Mouse (Mus musculus): ENCODE data around the gene Gpr84. TPM values are rescaled to one million over a fixed set of nuclear protein-coding genes. Genes with fewer than 3 reads are reported as not detected.

The Gpr84 gene
- polyA plus RNA-seq, 1 experiment: 0.13 TPM

DNA sequence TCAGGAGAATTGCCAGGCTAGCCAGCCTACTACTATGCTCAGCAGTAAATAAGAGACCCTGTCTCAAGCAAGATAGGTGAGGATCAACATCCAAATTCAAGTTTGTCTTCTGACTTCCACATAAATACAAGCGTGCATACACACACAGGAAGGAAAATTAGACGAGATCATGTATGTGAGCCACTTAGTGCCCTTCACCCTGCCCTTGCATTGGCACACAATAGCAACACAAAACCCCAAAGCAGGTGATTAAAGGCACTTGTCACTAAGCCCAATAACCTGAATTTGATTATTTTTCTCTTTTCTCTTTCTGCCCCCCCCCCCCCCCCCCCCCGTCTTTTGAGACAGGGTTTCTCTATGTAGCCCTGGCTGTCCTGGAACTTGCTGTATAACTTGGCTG lies 32.6 kb upstream of the Gpr84 start:
- DNase-seq: no peak
- H3K36me3 ChIP-seq (ENCODE audit: control insufficient read depth, insufficient read depth, low read length): no peaks in the 10 kb centered on the region
- 77% methylated on average over 3 of the region's 3 CpGs for WGBS
- no peaks in the 10 kb centered on the region; the same call in 1 of the 2 replicates for H3K27me3 ChIP-seq (replicated peaks; ENCODE audit: control insufficient read depth, insufficient read depth, low read length)
- TF ChIP-seq CTCF (conservative IDR thresholded peaks at IDR 0.05; ENCODE audit: insufficient read depth, insufficient read length, low read depth, low read length): no peak
- TF ChIP-seq POLR2A (IDR thresholded peaks at IDR 0.05; ENCODE audit: low read depth, low read length): no peak
- peaks cover 2% of the 10 kb centered on the region; the same call in 1 of the 2 replicates for H3K4me1 ChIP-seq (ENCODE audit: control insufficient read depth, insufficient read depth, low read length)
- H3K4me3 ChIP-seq (ENCODE audit: insufficient read depth, low read depth, low read length): no peak overlapping the region
- H3K27ac ChIP-seq (ENCODE audit: insufficient read depth, low read depth, low read length): no peak overlapping the region

DNA sequence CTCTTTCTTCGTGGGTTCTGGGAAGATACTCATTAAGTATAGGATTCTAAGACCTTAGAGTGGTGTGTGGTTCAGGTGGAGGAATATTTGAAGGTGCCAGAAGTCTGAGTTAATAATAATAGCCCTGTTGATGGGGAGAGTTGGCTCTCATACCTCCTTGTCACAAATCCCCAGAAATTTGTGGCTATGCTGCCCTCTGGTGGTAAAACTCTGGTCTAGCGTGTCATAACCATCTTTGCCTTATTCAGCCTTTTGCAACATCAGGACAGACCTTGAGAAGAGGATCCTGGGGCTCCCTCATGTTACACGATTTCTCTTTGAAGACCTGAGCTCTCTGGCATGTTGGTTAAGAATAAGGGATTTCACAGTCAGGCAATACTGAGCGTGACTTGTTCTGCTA lies 32.0 kb upstream of the Gpr84 start:
- Histone ChIP-seq H3K27me3 (replicated peaks; ENCODE audit: control insufficient read depth, insufficient read depth, low read length) (no peaks in the 10 kb centered on the region; the same call in 1 of the 2 replicates), H3K27ac (ENCODE audit: insufficient read depth, low read depth, low read length) (no peak overlapping the region), H3K4me3 (ENCODE audit: insufficient read depth, low read depth, low read length) (no peak overlapping the region), H3K36me3 (ENCODE audit: control insufficient read depth, insufficient read depth, low read length) (no peaks in the 10 kb centered on the region), H3K4me1 (ENCODE audit: control insufficient read depth, insufficient read depth, low read length) (peaks cover 2% of the 10 kb centered on the region; the same call in 1 of the 2 replicates)
- WGBS: 22% methylated on average over 4 of the region's 4 CpGs
- DNase-seq: peak; percentile 79
- no peak for TF ChIP-seq POLR2A (IDR thresholded peaks at IDR 0.05; ENCODE audit: low read depth, low read length)
- peak; percentile 70 for TF ChIP-seq CTCF (conservative IDR thresholded peaks at IDR 0.05; ENCODE audit: insufficient read depth, insufficient read length, low read depth, low read length)

DNA sequence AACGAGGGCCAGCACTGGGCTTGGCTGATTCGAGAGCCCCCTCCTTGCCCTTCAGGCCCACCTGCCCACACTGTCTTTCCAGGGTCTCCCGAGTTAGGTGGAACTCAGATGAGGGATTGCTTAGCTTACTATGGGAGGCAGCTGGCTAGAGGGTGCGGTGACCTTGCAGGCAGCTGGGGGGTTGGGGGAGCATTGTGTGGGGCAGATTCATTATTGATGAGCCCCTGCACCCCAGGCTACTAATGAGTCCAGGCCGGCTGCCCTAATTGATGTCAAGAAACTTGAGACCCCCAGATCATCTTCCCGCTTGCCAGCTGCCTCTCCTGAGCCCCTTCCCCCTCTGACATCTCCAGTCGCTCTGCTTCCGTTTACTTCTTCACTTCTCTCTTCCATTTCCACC lies 31.1 kb upstream of the Gpr84 start:
- WGBS: 59% methylated on average over 8 of the region's 8 CpGs
- Histone ChIP-seq H3K27ac (ENCODE audit: insufficient read depth, low read depth, low read length) (no peak overlapping the region), H3K27me3 (replicated peaks; ENCODE audit: control insufficient read depth, insufficient read depth, low read length) (no peaks in the 10 kb centered on the region; the same call in 1 of the 2 replicates), H3K4me3 (ENCODE audit: insufficient read depth, low read depth, low read length) (no peak overlapping the region), H3K4me1 (ENCODE audit: control insufficient read depth, insufficient read depth, low read length) (peaks cover 2% of the 10 kb centered on the region; the same call in 1 of the 2 replicates), H3K36me3 (ENCODE audit: control insufficient read depth, insufficient read depth, low read length) (no peaks in the 10 kb centered on the region)
- TF ChIP-seq POLR2A (IDR thresholded peaks at IDR 0.05; ENCODE audit: low read depth, low read length) (no peak), CTCF (conservative IDR thresholded peaks at IDR 0.05; ENCODE audit: insufficient read depth, insufficient read length, low read depth, low read length) (no peak)
- no peak for DNase-seq

DNA sequence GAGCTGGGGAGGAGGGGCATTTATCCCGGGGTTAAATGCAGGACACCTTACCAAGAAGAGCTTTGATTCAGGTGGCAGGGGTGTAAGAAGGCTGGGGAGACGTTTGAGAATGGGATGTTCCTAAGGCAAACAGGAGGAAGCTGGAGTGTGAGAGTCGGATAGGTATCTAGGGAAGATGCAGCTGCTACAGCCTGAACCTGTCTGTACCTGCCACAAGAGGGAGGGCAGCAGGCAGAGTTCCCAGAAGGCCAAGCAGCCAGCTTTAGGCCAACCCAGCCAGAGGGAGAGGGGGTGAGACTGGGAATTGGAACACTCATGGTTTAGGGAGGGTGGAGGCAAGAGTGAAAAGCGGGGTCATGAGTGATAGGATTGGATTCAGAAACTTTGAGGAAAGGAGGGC lies 30.4 kb upstream of the Gpr84 start:
- 42% methylated on average over 4 of the region's 4 CpGs for WGBS
- TF ChIP-seq POLR2A (IDR thresholded peaks at IDR 0.05; ENCODE audit: low read depth, low read length): no peak
- TF ChIP-seq CTCF (conservative IDR thresholded peaks at IDR 0.05; ENCODE audit: insufficient read depth, insufficient read length, low read depth, low read length): peak; percentile 21; the same call in 1 of the 2 replicates
- H3K27ac ChIP-seq (ENCODE audit: insufficient read depth, low read depth, low read length): no peak overlapping the region
- H3K4me3 ChIP-seq (ENCODE audit: insufficient read depth, low read depth, low read length): no peak overlapping the region
- H3K36me3 ChIP-seq (ENCODE audit: control insufficient read depth, insufficient read depth, low read length): no peaks in the 10 kb centered on the region
- DNase-seq: peak; percentile 19
- H3K27me3 ChIP-seq (replicated peaks; ENCODE audit: control insufficient read depth, insufficient read depth, low read length): no peaks in the 10 kb centered on the region; the same call in 1 of the 2 replicates
- H3K4me1 ChIP-seq (ENCODE audit: control insufficient read depth, insufficient read depth, low read length): peaks cover 2% of the 10 kb centered on the region; the same call in 1 of the 2 replicates

DNA sequence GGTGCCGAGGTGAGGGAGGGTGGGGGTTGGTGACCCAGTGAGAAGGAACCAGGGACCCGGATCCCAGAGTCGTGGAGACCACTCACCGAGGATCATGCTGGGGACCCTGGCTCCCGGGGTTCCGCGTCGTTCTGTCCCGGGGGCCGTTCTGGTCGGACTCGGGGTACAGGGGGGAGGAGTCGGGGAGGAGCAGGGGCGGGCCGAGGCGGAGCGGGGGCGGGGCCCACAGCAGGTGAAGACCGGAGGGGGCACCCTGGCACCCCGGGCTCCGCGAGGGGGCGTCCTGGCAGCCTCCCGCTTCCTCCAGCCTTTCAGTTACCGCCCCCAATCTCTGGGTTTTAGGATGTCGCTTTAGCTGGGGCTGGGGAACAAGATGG lies 29.5 kb upstream of the Gpr84 start, which contains the start of gene Zfp385a:
Zfp385a (minus strand) TSS at position 133 of the 377 bp plus-strand sequence.
- H3K27me3 ChIP-seq (replicated peaks; ENCODE audit: control insufficient read depth, insufficient read depth, low read length): no peaks in the 10 kb centered on the region; the same call in 1 of the 2 replicates
- peak within 1 kb of the TSS; percentile 66 for H3K4me3 ChIP-seq (ENCODE audit: insufficient read depth, low read depth, low read length)
- DNase-seq: peak; percentile 41
- peaks cover 2% of the 10 kb centered on the region; the same call in 1 of the 2 replicates for H3K4me1 ChIP-seq (ENCODE audit: control insufficient read depth, insufficient read depth, low read length)
- H3K36me3 ChIP-seq (ENCODE audit: control insufficient read depth, insufficient read depth, low read length): no peaks in the 10 kb centered on the region
- H3K27ac ChIP-seq (ENCODE audit: insufficient read depth, low read depth, low read length): no peak within 1 kb of the TSS
- no peak for TF ChIP-seq POLR2A (IDR thresholded peaks at IDR 0.05; ENCODE audit: low read depth, low read length)
- no peak for TF ChIP-seq CTCF (conservative IDR thresholded peaks at IDR 0.05; ENCODE audit: insufficient read depth, insufficient read length, low read depth, low read length)
- 1% methylated on average over 26 of the region's 26 CpGs for WGBS

DNA sequence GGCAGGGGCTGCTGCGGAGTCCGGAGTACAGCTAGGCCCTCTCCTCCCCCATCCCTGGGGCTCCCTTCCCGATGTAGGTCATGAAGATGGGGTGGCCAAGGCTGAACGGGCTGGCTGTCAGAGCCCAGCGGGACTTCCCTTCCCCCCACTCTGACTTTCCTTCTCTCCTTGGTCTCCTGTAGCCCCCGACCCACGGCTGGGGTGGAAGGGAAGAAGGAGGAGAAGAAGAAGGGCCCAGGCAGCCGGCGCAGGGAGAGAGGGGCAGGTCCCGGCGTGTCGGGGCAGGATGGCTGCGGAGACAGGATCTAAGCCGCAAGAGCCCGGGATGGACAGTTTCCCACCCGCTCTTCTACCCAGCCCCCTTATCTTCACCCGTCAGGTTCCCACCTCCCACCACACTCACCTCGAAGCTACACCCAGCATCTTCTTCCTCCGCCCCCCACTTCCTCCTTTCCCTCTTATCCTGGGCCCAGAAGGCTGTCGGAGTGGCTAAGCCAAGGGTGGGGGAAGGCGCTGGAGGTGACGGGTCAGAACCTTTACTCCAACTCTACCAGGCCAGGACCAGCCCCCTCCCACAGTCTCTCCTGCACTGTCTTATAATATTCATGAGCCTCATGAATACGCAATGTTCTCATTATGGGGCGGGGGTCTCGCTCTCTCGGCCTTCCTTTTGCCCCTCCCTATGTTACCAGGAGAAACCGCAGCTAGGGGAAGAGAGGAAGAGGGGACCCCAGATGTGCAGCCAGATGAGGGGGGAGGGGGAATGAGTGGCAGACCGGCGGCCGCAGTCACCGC lies 29.0 kb upstream of the Gpr84 start:
- 25% methylated on average over 31 of the region's 31 CpGs for WGBS
- Histone ChIP-seq H3K27me3 (replicated peaks; ENCODE audit: control insufficient read depth, insufficient read depth, low read length) (no peaks in the 10 kb centered on the region; the same call in 1 of the 2 replicates), H3K4me1 (ENCODE audit: control insufficient read depth, insufficient read depth, low read length) (peaks cover 2% of the 10 kb centered on the region; the same call in 1 of the 2 replicates), H3K36me3 (ENCODE audit: control insufficient read depth, insufficient read depth, low read length) (no peaks in the 10 kb centered on the region), H3K27ac (ENCODE audit: insufficient read depth, low read depth, low read length) (no peak overlapping the region), H3K4me3 (ENCODE audit: insufficient read depth, low read depth, low read length) (peak overlapping the region; percentile 66)
- DNase-seq: no peak
- TF ChIP-seq CTCF (conservative IDR thresholded peaks at IDR 0.05; ENCODE audit: insufficient read depth, insufficient read length, low read depth, low read length) (no peak), POLR2A (IDR thresholded peaks at IDR 0.05; ENCODE audit: low read depth, low read length) (no peak)

DNA sequence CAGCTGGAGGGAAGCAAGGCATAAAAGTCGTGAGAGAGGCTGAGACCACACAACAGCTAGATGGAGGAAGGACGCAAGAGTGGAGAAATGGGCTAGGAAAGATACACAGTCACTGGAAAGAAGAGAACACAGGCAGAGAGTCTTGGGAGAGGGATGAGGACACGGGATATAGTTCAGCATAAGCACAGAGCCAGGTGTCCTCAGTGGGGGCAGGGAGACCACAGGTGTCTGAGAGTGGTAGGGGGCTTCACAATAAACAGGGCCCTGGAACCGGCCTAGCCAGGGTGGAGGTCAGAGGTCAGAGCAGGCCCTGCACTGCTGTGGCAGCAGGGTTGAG lies 28.4 kb upstream of the Gpr84 start:
- Histone ChIP-seq H3K27me3 (replicated peaks; ENCODE audit: control insufficient read depth, insufficient read depth, low read length) (no peaks in the 10 kb centered on the region; the same call in 1 of the 2 replicates), H3K36me3 (ENCODE audit: control insufficient read depth, insufficient read depth, low read length) (no peaks in the 10 kb centered on the region), H3K4me1 (ENCODE audit: control insufficient read depth, insufficient read depth, low read length) (peaks cover 2% of the 10 kb centered on the region; the same call in 1 of the 2 replicates), H3K4me3 (ENCODE audit: insufficient read depth, low read depth, low read length) (no peak overlapping the region), H3K27ac (ENCODE audit: insufficient read depth, low read depth, low read length) (no peak overlapping the region)
- 78% methylated on average over 4 of the region's 4 CpGs for WGBS
- TF ChIP-seq CTCF (conservative IDR thresholded peaks at IDR 0.05; ENCODE audit: insufficient read depth, insufficient read length, low read depth, low read length): no peak
- TF ChIP-seq POLR2A (IDR thresholded peaks at IDR 0.05; ENCODE audit: low read depth, low read length): no peak
- DNase-seq: no peak

All from kidney, adult 2 months (tissue).